Mouse (Mus musculus): ENCODE results near the gene Galntl6.

DNA sequence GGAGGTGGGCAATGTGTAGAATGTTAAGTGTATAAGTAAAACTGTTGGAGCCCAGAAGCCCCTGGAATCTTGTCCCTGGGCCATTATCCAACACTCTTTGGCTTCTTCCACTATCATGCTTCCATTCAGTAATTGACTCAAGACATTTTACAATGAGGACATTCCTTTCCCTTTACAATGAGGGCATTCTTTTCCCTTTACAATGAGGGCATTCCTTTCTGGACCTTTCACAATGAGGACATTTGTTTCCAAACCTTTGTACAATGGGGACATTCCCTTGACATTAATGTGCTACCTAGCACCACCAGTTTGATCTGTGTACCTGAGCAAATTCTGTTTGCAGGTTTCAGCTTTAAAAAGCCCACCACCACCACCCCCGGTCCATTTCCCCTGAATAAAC is 403.4 kb downstream of the Galntl6 start:
- TF ChIP-seq POLR2A (IDR thresholded peaks at IDR 0.05; ENCODE audit: control insufficient read depth, extremely low read depth, insufficient read depth, low read length, poor library complexity) = no peak
- no peak for TF ChIP-seq CTCF (IDR thresholded peaks at IDR 0.05; ENCODE audit: borderline replicate concordance, control insufficient read depth, extremely low read depth, insufficient read depth, low read length, poor library complexity)

Measured in thymus, adult 2 months (tissue).